Mouse (Mus musculus) neural tube, embryonic 13.5 days (tissue): ENCODE data around the gene Cxcl13. TPM values are rescaled to one million over a fixed set of nuclear protein-coding genes. Genes with fewer than 3 reads are reported as not detected.

ENCODE experiments used
- ATAC-seq: fragments of 200-750 bp; cut with Nextera tagmentation; 2 replicates; pipeline ENCODE4 v1.8.0; 2017; ENCODE audit warnings: low read depth, mild to moderate bottlenecking, moderate TSS enrichment, moderate library complexity
- H3K27ac ChIP-seq: fragments of 300-500 bp; sonication (generic); replicated peaks from 2 replicates; pipeline ENCODE4 v1.5.1; 2015; ENCODE audit warnings: moderate library complexity, mild to moderate bottlenecking, inconsistent platforms
- H3K27me3 ChIP-seq: fragments of 300-500 bp; sonication (generic); 2 replicates; pipeline ENCODE4 v1.6.1; 2015; ENCODE audit warnings: mild to moderate bottlenecking, inconsistent platforms
- H3K36me3 ChIP-seq: fragments of 300-500 bp; sonication (generic); 2 replicates; pipeline ENCODE4 v1.6.1; 2015; ENCODE audit warnings: mild to moderate bottlenecking, inconsistent platforms
- H3K4me1 ChIP-seq: fragments of 300-500 bp; sonication (generic); replicated peaks from 2 replicates; pipeline ENCODE4 v1.6.1; 2015; ENCODE audit warnings: inconsistent platforms
- H3K4me2 ChIP-seq: fragments of 300-500 bp; sonication (generic); 2 replicates; pipeline ENCODE4 v1.6.1; 2015; ENCODE audit warnings: inconsistent platforms, mild to moderate bottlenecking, moderate library complexity
- H3K4me3 ChIP-seq: fragments of 300-500 bp; sonication (generic); 2 replicates; pipeline ENCODE4 v1.5.1; 2015; ENCODE audit warnings: mild to moderate bottlenecking, inconsistent platforms
- H3K9ac ChIP-seq: fragments of 300-500 bp; sonication (generic); 2 replicates; pipeline ENCODE4 v1.6.1; 2015; ENCODE audit warnings: moderate library complexity, mild to moderate bottlenecking, inconsistent platforms
- H3K9me3 ChIP-seq: fragments of 300-500 bp; sonication (generic); 2 replicates; pipeline ENCODE4 v1.6.1; 2016; ENCODE audit warnings: inconsistent platforms
- WGBS: fragments of 180-500 bp; shearing (Covaris S2); methylation state at CpG from one replicate; pipeline ENCODE4 v1.1.7; 2015; 5-methylcytosine and 5-hydroxymethylcytosine counted together
- polyA plus RNA-seq: library from polyadenylated mRNA; unstranded; fragments of >200 nt; fragmentation: Nextera tagmentation; extraction: Ambion mirVana; gene quantifications from 2 replicates; pipeline ENCODE4 v1.2.1, GENCODE M21; 2015

Gene Cxcl13
- polyA plus RNA-seq, 1 experiment from 2014 or later, result 0.33 TPM

- Histone ChIP-seq H3K27me3 (no peaks in the 10 kb centered on the region), H3K36me3 (no peaks in the 10 kb centered on the region), H3K4me3 (no peak overlapping the region), H3K4me1 (no peaks in the 10 kb centered on the region), H3K4me2 (no peak overlapping the region), H3K9ac (no peak overlapping the region), H3K9me3 (no peaks in the 10 kb centered on the region), H3K27ac (no peak overlapping the region)
- ATAC-seq, result no peak
Observed at GRCm38 (mm10) chr5:96003348-96003747, 46.6 kb downstream of the Cxcl13 start.

- H3K36me3 ChIP-seq, result no peaks in the 10 kb centered on the region
- no peak overlapping the region for H3K4me2 ChIP-seq
- no peaks in the 10 kb centered on the region for H3K4me1 ChIP-seq
- no peak overlapping the region for H3K27ac ChIP-seq
- no peak for ATAC-seq
- no peak overlapping the region for H3K4me3 ChIP-seq
- no peaks in the 10 kb centered on the region for H3K27me3 ChIP-seq
- no peaks in the 10 kb centered on the region for H3K9me3 ChIP-seq
- H3K9ac ChIP-seq, result no peak overlapping the region
- 77% methylated on average over 7 of the region's 7 CpGs for WGBS
Observed at GRCm38 (mm10) chr5:96008274-96008842, 51.6 kb downstream of the Cxcl13 start.

GRCm38 (mm10) chr5:96009076-96009475 is 52.3 kb downstream of the Cxcl13 start:
- WGBS, result 78% methylated on average over 1 of the region's 1 CpGs
- H3K4me2 ChIP-seq, result no peak overlapping the region
- ATAC-seq, result no peak
- H3K9me3 ChIP-seq, result no peaks in the 10 kb centered on the region
- H3K4me3 ChIP-seq, result no peak overlapping the region
- H3K4me1 ChIP-seq, result no peaks in the 10 kb centered on the region
- H3K27me3 ChIP-seq, result no peaks in the 10 kb centered on the region
- H3K36me3 ChIP-seq, result no peaks in the 10 kb centered on the region
- H3K9ac ChIP-seq, result no peak overlapping the region
- H3K27ac ChIP-seq, result no peak overlapping the region

Other genes starting within 250 kb of the Cxcl13 start
- gene Gm7978, start 220.8 kb upstream of the Cxcl13 start, polyA plus RNA-seq, result not detected in 2 replicates
- not detected in 2 replicates for gene Gm7982, start 214.9 kb upstream of the Cxcl13 start, polyA plus RNA-seq
- not detected in 2 replicates for gene E330014E10Rik, start 181.0 kb upstream of the Cxcl13 start, polyA plus RNA-seq
- gene Cnot6l, start 207.2 kb downstream of the Cxcl13 start, polyA plus RNA-seq, result 13.0 and 13.7 TPM in 2 replicates